Mouse (Mus musculus) cortical plate, adult 2 months (tissue): ENCODE data around the gene Cntnap5b. TPM values are rescaled to one million over a fixed set of nuclear protein-coding genes. Genes with fewer than 3 reads are reported as not detected.
"Not testable (repeated sequence)": the region's sequence is repeated elsewhere in the genome, so short reads cannot be mapped to it uniquely, and the experiment has no call there.

ENCODE experiments used
- H3K27ac ChIP-seq: fragments of 200-500 bp; 2 replicates; pipeline ENCODE4 v1.5.1; 2012; ENCODE audit warnings: low read length, control low read depth, inconsistent platforms; ENCODE audit not compliant: insufficient read depth
- H3K4me1 ChIP-seq: fragments of 200-500 bp; 2 replicates; pipeline ENCODE4 v1.6.1; 2011; ENCODE audit warnings: low read length; ENCODE audit not compliant: control insufficient read depth, insufficient read depth
- H3K4me3 ChIP-seq: fragments of 200-500 bp; 2 replicates; pipeline ENCODE4 v1.5.1; 2011; ENCODE audit warnings: mild to moderate bottlenecking, low read length, control low read depth; ENCODE audit not compliant: insufficient read depth
- CTCF ChIP-seq: fragments of 200-500 bp; IDR thresholded peaks from 2 replicates; pipeline ENCODE4 v1.5.1; 2011; ENCODE audit warnings: mild to moderate bottlenecking, control low read depth, low read length; ENCODE audit not compliant: insufficient read depth; ENCODE audit errors: extremely low read depth
- POLR2A ChIP-seq: fragments of 200-500 bp; IDR thresholded peaks from 2 replicates; pipeline ENCODE4 v1.6.1; 2011; ENCODE audit warnings: mild to moderate bottlenecking, low read length, control low read depth; ENCODE audit not compliant: insufficient read depth; ENCODE audit errors: extremely low read depth
- polyA plus RNA-seq: library from polyadenylated mRNA; depleted of rRNA; stranded (reverse); fragments of >200 nt; gene quantifications from 2 replicates; pipeline ENCODE4 v1.2.3, GENCODE M21; 2012

Gene Cntnap5b
- polyA plus RNA-seq, 1 experiment, result 4.0 TPM

DNA sequence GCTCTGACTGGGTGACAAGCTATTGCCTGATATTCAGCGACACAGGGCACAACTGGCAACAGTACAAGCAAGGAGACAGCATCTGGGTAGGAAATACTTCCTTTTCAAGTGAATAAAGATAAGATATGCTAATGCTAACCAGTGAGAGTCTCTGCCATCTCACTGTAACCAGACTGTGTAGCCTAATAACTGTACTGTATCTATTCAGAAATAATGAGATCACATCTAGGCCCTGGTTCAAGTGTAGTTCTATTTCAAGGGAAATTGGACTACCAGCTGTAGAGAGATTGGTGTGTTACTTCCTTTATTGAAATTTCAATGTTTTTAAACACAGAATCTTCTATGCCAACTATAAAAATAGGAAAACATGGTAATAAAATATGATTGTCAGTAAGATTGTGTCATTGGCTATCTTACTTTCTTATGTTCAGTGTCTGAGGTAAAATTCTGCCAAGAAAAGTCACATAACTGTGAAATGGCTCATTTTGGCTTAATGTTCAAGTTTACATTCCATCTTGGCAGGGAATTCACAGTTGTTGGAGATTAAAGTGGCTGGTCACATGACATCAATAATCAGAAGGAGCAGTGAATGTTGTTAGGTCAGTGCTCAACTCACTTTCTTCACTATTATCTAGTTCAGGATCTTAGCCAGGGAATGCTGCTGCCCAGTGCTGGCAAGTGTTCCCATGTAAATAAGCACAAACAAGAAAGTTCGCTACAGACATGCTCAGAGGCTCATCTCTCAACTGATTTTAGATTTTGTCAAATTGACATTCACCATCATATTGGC lies 194.9 kb downstream of the Cntnap5b start:
- TF ChIP-seq POLR2A, result no peak
- no peak for TF ChIP-seq CTCF
- no peaks in the 10 kb centered on the region for H3K4me1 ChIP-seq
- no peak overlapping the region for H3K4me3 ChIP-seq
- H3K27ac ChIP-seq, result no peak overlapping the region

GRCm38 (mm10) chr1:99970184-99971086 lies 197.9 kb downstream of the Cntnap5b start:
- TF ChIP-seq CTCF (no peak), POLR2A (no peak)
- Histone ChIP-seq H3K4me1 (no peaks in the 10 kb centered on the region), H3K27ac (no peak overlapping the region), H3K4me3 (no peak overlapping the region)

DNA sequence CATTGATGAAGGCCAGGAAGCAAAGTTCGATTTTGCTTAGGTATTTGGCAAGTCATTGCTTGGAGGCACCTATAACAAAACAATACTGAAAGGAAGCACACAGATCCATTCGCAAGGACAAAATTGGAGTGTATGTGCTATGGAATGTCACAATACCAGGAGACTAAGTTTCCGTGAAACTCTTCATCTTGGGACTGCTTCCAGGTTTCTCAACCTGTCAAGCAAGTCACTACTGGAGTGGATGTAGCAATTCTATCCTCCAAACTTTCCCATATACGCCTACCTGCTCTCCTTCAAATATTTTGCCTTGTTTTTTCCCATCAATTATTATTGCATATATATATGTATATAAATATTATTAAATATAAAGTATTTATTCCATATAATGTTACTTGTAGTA lies 228.7 kb downstream of the Cntnap5b start:
- H3K27ac ChIP-seq, H3K4me1 ChIP-seq, H3K4me3 ChIP-seq: not testable (repeated sequence)

GRCm38 (mm10) chr1:100006021-100006745 lies 233.6 kb downstream of the Cntnap5b start:
- TF ChIP-seq POLR2A (no peak), CTCF (no peak)
- Histone ChIP-seq H3K4me3 (no peak overlapping the region), H3K4me1 (no peaks in the 10 kb centered on the region)

DNA sequence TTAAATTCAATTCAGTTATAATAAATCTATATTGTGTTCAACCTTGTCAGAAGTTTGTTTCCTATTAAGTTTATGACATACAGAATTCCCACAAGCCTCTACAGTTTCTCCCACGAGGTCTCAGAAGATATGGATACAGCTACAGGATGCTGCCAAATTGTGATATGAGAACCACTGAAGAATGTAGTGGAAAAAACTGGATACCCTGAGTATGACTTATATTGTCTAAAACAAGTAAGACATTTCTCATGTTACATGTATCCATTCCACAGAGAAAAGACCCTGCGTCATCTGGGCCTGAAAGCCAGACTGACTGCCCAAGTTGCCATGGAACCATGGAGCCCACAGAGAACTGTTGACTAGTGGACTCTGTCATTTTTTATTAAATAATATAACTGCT lies 269.2 kb downstream of the Cntnap5b start:
- TF ChIP-seq CTCF (no peak), POLR2A (no peak)
- H3K27ac ChIP-seq, result no peak overlapping the region
- H3K4me3 ChIP-seq, result no peak overlapping the region
- no peaks in the 10 kb centered on the region for H3K4me1 ChIP-seq

More at GRCm38 (mm10) chr1:100006021-100006745, 233.6 kb downstream of the Cntnap5b start:
- no peak overlapping the region for H3K27ac ChIP-seq

DNA sequence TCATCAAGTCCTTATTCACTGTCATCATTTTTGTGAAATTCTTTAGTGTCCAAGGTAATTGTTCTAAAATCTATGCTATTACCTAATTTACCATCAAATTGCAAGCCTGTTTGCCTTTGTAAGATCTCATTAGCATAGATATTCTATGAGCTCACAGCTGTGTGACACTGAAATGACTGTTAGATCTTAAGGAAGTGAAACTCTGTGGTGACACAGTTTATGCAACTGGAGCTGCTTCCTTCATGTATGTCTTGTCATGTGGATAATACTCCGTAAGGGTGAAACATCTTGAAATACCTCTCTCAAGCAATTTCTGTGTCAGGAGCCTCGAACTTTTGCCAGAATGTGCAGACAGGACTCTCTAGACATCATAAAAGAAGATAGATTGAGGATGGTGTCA lies 307.2 kb downstream of the Cntnap5b start:
- no peak overlapping the region for H3K27ac ChIP-seq
- no peak overlapping the region for H3K4me3 ChIP-seq
- TF ChIP-seq CTCF (no peak), POLR2A (no peak)
- no peaks in the 10 kb centered on the region for H3K4me1 ChIP-seq

DNA sequence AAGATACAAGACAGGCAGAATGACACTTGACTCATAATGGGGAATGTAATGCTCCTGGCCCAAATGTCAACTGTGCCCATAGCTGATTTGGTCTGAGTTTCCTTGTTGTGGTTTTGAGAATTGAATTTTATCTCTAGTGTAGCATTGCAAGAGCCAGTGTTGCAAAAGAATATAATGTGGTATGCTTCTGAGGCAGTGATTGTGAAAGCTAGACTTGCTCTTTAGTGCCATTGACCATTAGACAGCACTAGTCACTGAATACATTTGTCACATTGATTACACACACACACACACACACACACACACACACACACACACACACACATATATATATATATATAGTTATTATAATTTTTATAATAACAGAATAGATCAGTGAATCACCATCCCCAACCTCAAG lies 328.0 kb downstream of the Cntnap5b start:
- Histone ChIP-seq H3K27ac (no peak overlapping the region), H3K4me1 (no peaks in the 10 kb centered on the region), H3K4me3 (no peak overlapping the region)
- no peak for TF ChIP-seq CTCF
- no peak for TF ChIP-seq POLR2A

- Histone ChIP-seq H3K4me3 (no peak overlapping the region), H3K4me1 (no peaks in the 10 kb centered on the region), H3K27ac (no peak overlapping the region)
- TF ChIP-seq CTCF (no peak), POLR2A (no peak)
Observed at GRCm38 (mm10) chr1:100101017-100101416, 328.5 kb downstream of the Cntnap5b start.

- TF ChIP-seq CTCF (no peak), POLR2A (no peak)
- Histone ChIP-seq H3K4me1 (no peaks in the 10 kb centered on the region), H3K27ac (no peak overlapping the region), H3K4me3 (no peak overlapping the region)
Observed at GRCm38 (mm10) chr1:100104343-100104742, 331.8 kb downstream of the Cntnap5b start.

DNA sequence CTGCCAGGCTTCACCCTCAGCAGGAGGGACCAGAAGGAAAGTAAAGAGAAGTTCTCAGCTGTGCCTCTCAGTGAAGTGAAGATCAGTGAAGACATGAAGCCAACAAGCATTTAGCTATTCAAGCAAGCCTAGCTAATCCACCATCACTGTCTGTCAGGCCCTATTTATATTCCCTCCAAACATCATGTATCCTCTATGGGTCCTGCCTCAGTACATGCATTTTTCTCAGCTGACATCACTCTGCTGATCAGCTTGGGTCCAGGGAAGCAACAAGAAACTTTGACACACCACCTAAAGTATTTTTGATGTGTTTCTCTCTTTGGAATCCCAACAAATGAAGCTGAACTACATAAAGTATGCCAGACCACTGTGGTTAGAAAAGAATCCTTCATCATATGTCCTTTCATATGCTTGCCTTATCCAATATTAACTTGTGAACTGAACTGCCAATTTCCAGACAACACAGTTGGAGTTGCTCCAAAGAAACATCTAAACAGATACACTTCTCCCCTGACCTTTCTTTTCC lies 349.9 kb downstream of the Cntnap5b start:
- TF ChIP-seq POLR2A (no peak), CTCF (no peak)
- no peak overlapping the region for H3K27ac ChIP-seq
- H3K4me3 ChIP-seq, result no peak overlapping the region
- H3K4me1 ChIP-seq, result no peaks in the 10 kb centered on the region
